Mouse (Mus musculus) lung, embryonic 14.5 days (tissue): ENCODE results near the gene Sall4. TPM values are rescaled to one million over a fixed set of nuclear protein-coding genes. Genes with fewer than 3 reads are reported as not detected.
A peak's percentile ranks its signal among the peaks of the same experiment; 100 is the strongest.
"Not testable (repeated sequence)": the region's sequence is repeated elsewhere in the genome, so short reads cannot be mapped to it uniquely, and the experiment has no call there.

Experiments
- ATAC-seq: fragments of 200-750 bp; cut with Nextera tagmentation; 2 replicates; pipeline ENCODE4 v1.8.0; 2017; ENCODE audit warnings: mild to moderate bottlenecking, moderate TSS enrichment, moderate library complexity; ENCODE audit not compliant: insufficient read depth
- DNase-seq: peaks from one replicate; pipeline ENCODE4 v3.0.0-alpha.2; 2015
- H3K27ac ChIP-seq: fragments of 300-500 bp; sonication (generic); 2 replicates; pipeline ENCODE4 v1.5.1; 2014; ENCODE audit warnings: low read depth, mild to moderate bottlenecking, moderate library complexity
- H3K27me3 ChIP-seq: fragments of 300-500 bp; sonication (generic); 2 replicates; pipeline ENCODE4 v1.6.1; 2014; ENCODE audit warnings: low read length, control low read depth; ENCODE audit not compliant: insufficient read depth
- H3K36me3 ChIP-seq: fragments of 300-500 bp; sonication (generic); 2 replicates; pipeline ENCODE4 v1.6.1; 2014; ENCODE audit warnings: control low read depth; ENCODE audit not compliant: insufficient read depth
- H3K4me1 ChIP-seq: fragments of 300-500 bp; sonication (generic); 2 replicates; pipeline ENCODE4 v1.6.1; 2014; ENCODE audit warnings: antibody characterized with exemption, control low read depth; ENCODE audit not compliant: insufficient read depth
- H3K4me2 ChIP-seq: fragments of 300-500 bp; sonication (generic); 2 replicates; pipeline ENCODE4 v1.6.1; 2014; ENCODE audit warnings: mild to moderate bottlenecking
- H3K4me3 ChIP-seq: fragments of 300-500 bp; sonication (generic); 2 replicates; pipeline ENCODE4 v1.5.1; 2014; ENCODE audit warnings: low read depth, low read length
- H3K9ac ChIP-seq: fragments of 300-500 bp; sonication (generic); 2 replicates; pipeline ENCODE4 v1.6.1; 2014
- H3K9me3 ChIP-seq: fragments of 300-500 bp; sonication (generic); 2 replicates; pipeline ENCODE4 v1.6.1; 2016; ENCODE audit warnings: low read depth, low read length, control low read depth
- CTCF ChIP-seq: IDR thresholded peaks from 2 replicates; pipeline ENCODE4 v1.5.1; 2016; ENCODE audit warnings: antibody characterized with exemption, low read depth
- WGBS: fragments of 180-500 bp; shearing (Covaris S2); extraction: QIAGEN DNeasy Blood & Tissue Kit; methylation state at CpG from one replicate; pipeline ENCODE4 v1.1.7; 2014; 5-methylcytosine and 5-hydroxymethylcytosine counted together
- polyA plus RNA-seq: library from polyadenylated mRNA; unstranded; fragments of >200 nt; fragmentation: Nextera tagmentation; extraction: Ambion mirVana; gene quantifications from 2 replicates; pipeline ENCODE4 v1.2.1, GENCODE M21; 2014

Gene Sall4
- polyA plus RNA-seq, 1 experiment from 2014 or later: 0.33 TPM

DNA sequence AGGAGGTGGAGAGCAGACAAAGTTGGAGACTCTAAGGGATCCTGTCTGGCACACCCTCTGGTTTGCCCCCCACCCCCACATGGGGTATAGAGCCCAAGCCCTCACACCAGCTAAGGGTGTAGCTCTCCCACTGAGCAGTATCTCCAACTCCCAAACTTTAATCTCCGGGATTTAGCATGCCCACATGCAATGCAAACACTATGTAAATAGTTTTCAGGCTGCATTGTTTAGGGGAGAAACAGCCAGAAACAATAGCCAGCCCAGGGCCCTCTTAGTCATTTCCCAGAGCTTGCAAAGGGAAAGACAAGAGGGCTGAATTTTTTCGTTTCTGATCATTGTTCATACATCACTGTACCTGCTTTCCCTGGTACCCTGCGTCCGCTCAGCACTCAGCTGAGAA is 5.8 kb downstream of the Sall4 start:
- Histone ChIP-seq H3K36me3 (no peaks in the 10 kb centered on the region), H3K9ac (no peak overlapping the region), H3K4me2 (peak overlapping the region; percentile 19; the same call in 1 of the 2 replicates), H3K4me1 (peaks cover 6% of the 10 kb centered on the region), H3K27me3 (peaks cover 48% of the 10 kb centered on the region), H3K4me3 (no peak overlapping the region), H3K9me3 (no peaks in the 10 kb centered on the region), H3K27ac (no peak overlapping the region)
- ATAC-seq: no peak
- TF ChIP-seq CTCF: no peak
- no peak for DNase-seq
- WGBS: 5% methylated on average over 4 of the region's 4 CpGs

- ATAC-seq (no peak), DNase-seq (no peak)
- Histone ChIP-seq H3K4me3 (no peak overlapping the region), H3K9me3 (no peaks in the 10 kb centered on the region), H3K27ac (no peak overlapping the region), H3K4me1 (peaks cover 3% of the 10 kb centered on the region), H3K27me3 (peaks cover 40% of the 10 kb centered on the region), H3K9ac (no peak overlapping the region), H3K36me3 (no peaks in the 10 kb centered on the region), H3K4me2 (no peak overlapping the region)
- TF ChIP-seq CTCF: no peak
- WGBS: 73% methylated on average over 9 of the region's 9 CpGs
Observed at GRCm38 (mm10) chr2:168761141-168761540, 6.6 kb downstream of the Sall4 start.

DNA sequence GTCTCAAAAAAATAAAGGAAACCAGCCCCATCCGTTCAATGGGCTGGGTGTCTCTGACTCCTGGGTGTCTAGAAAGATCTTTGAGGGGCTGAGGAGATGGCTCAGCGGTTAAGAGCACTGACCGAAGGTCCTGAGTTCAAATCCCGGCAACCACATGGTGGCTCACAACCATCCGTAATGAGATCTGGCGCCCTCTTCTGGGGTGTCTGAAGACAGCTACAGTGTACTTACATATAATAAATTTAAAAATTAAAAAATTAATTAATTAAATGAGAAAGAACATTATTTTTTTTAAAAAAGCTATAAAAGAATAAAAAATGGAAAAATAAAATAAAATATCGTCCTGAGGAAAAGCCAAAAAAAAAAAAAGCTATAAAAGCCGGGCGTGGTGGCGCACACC is 23.3 kb downstream of the Sall4 start:
- not testable (repeated sequence) for H3K9me3 ChIP-seq, H3K4me2 ChIP-seq, ATAC-seq, H3K4me3 ChIP-seq, H3K36me3 ChIP-seq, DNase-seq, H3K27ac ChIP-seq, H3K4me1 ChIP-seq, H3K27me3 ChIP-seq, H3K9ac ChIP-seq
- WGBS: 88% methylated on average over 10 of the region's 10 CpGs

DNA sequence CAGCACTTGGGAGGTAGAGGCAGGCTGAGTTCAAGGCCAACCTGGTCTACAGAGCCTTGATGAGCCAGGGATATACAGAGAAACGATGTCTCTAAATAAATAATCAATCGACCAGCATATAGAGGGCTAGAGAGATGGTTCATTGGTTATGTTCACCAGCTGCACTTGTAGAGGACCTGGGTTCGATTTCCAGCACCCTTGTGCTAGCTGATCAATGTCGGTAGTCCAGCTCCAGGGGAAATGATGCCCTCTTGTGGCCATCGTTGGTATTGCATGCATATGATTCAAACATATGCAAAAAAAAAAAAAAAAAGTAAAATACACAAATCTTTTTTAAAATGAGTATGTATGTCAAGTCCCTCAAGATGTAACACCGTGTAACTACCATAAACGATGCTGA is 25.1 kb downstream of the Sall4 start:
- TF ChIP-seq CTCF: peak; percentile 82
- H3K27me3 ChIP-seq: no peaks in the 10 kb centered on the region
- no peak overlapping the region for H3K9ac ChIP-seq
- H3K9me3 ChIP-seq: no peaks in the 10 kb centered on the region; the same call in 1 of the 2 replicates
- ATAC-seq (no peak), DNase-seq (peak; percentile 83)
- peak overlapping the region; percentile 85 for H3K4me2 ChIP-seq
- peak overlapping the region; percentile 52; the same call in 1 of the 2 replicates for H3K4me3 ChIP-seq
- no peak overlapping the region for H3K27ac ChIP-seq
- 16% methylated on average over 7 of the region's 7 CpGs for WGBS
- no peaks in the 10 kb centered on the region for H3K36me3 ChIP-seq
- no peaks in the 10 kb centered on the region for H3K4me1 ChIP-seq

GRCm38 (mm10) chr2:168742059-168742627 is 25.6 kb downstream of the Sall4 start, which contains the start of gene Atp9a:
Atp9a (minus strand) TSS chr2:168742409.
- Histone ChIP-seq H3K27me3 (no peaks in the 10 kb centered on the region), H3K27ac (peak within 1 kb of the TSS; percentile 75)

GRCm38 (mm10) chr2:168741273-168742058 is 26.3 kb downstream of the Sall4 start:
- Histone ChIP-seq H3K36me3 (no peaks in the 10 kb centered on the region), H3K4me3 (peak overlapping the region; percentile 70), H3K4me2 (peak overlapping the region; percentile 85), H3K27ac (peak overlapping the region; percentile 75), H3K9me3 (no peaks in the 10 kb centered on the region; the same call in 1 of the 2 replicates), H3K27me3 (no peaks in the 10 kb centered on the region), H3K4me1 (no peaks in the 10 kb centered on the region), H3K9ac (peak overlapping the region; percentile 71)
- under 1% methylated on average over 46 of the region's 108 CpGs for WGBS
- ATAC-seq (peak; percentile 91), DNase-seq (peak; percentile 83)
- TF ChIP-seq CTCF: peak; percentile 39; the same call in 1 of the 2 replicates

More at GRCm38 (mm10) chr2:168742059-168742627, 25.6 kb downstream of the Sall4 start, which contains the start of gene Atp9a:
- H3K36me3 ChIP-seq: no peaks in the 10 kb centered on the region
- WGBS: 5% methylated on average over 30 of the region's 33 CpGs
- peak; percentile 60 for ATAC-seq
- peak; percentile 51 for DNase-seq
- peak within 1 kb of the TSS; percentile 85 for H3K4me2 ChIP-seq
- H3K9me3 ChIP-seq: no peaks in the 10 kb centered on the region; the same call in 1 of the 2 replicates
- no peaks in the 10 kb centered on the region for H3K4me1 ChIP-seq
- peak within 1 kb of the TSS; percentile 70 for H3K4me3 ChIP-seq
- H3K9ac ChIP-seq: peak within 1 kb of the TSS; percentile 71
- TF ChIP-seq CTCF: no peak

- no peak overlapping the region; the same call in 1 of the 2 replicates for H3K27ac ChIP-seq
- peak overlapping the region; percentile 70 for H3K4me3 ChIP-seq
- H3K36me3 ChIP-seq: no peaks in the 10 kb centered on the region
- H3K4me1 ChIP-seq: no peaks in the 10 kb centered on the region
- DNase-seq: no peak
- no peak overlapping the region for H3K9ac ChIP-seq
- peak overlapping the region; percentile 85 for H3K4me2 ChIP-seq
- WGBS: 87% methylated on average over 10 of the region's 10 CpGs
- no peak for ATAC-seq
- H3K9me3 ChIP-seq: no peaks in the 10 kb centered on the region; the same call in 1 of the 2 replicates
- TF ChIP-seq CTCF: no peak
- no peaks in the 10 kb centered on the region for H3K27me3 ChIP-seq
Observed at GRCm38 (mm10) chr2:168740496-168740895, 27.2 kb downstream of the Sall4 start.
